Mouse (Mus musculus) embryonic facial prominence, embryonic 15.5 days (tissue): Measurements from ENCODE around the gene Slc12a8. TPM values are rescaled to one million over a fixed set of nuclear protein-coding genes. Genes with fewer than 3 reads are reported as not detected.

Experiments used
- ATAC-seq: fragments of 200-750 bp; cut with Nextera tagmentation; 2 replicates; pipeline ENCODE4 v1.8.0; 2017; ENCODE audit warnings: low read depth, moderate TSS enrichment; ENCODE audit not compliant: insufficient number of reproducible peaks, low FRiP score, low TSS enrichment
- H3K27ac ChIP-seq: fragments of 300-500 bp; sonication (generic); replicated peaks from 2 replicates; pipeline ENCODE4 v1.5.1; 2015; ENCODE audit warnings: mild to moderate bottlenecking, inconsistent platforms
- H3K27me3 ChIP-seq: fragments of 300-500 bp; sonication (generic); 2 replicates; pipeline ENCODE4 v1.6.1; 2015; ENCODE audit warnings: inconsistent platforms
- H3K36me3 ChIP-seq: fragments of 300-500 bp; sonication (generic); 2 replicates; pipeline ENCODE4 v1.6.1; 2015; ENCODE audit warnings: mild to moderate bottlenecking, inconsistent platforms
- H3K4me1 ChIP-seq: fragments of 300-500 bp; sonication (generic); 2 replicates; pipeline ENCODE4 v1.6.1; 2015; ENCODE audit warnings: inconsistent platforms
- H3K4me2 ChIP-seq: fragments of 300-500 bp; sonication (generic); replicated peaks from 2 replicates; pipeline ENCODE4 v1.6.1; 2015; ENCODE audit warnings: mild to moderate bottlenecking, inconsistent platforms
- H3K4me3 ChIP-seq: fragments of 300-500 bp; sonication (generic); replicated peaks from 2 replicates; pipeline ENCODE4 v1.5.1; 2015; ENCODE audit warnings: mild to moderate bottlenecking, inconsistent platforms
- H3K9ac ChIP-seq: fragments of 300-500 bp; sonication (generic); 2 replicates; pipeline ENCODE4 v1.6.1; 2015; ENCODE audit warnings: inconsistent platforms
- H3K9me3 ChIP-seq: fragments of 300-500 bp; sonication (generic); replicated peaks from 2 replicates; pipeline ENCODE4 v1.6.1; 2016; ENCODE audit warnings: inconsistent platforms
- WGBS: fragments of 180-500 bp; shearing (Covaris S2); methylation state at CpG from one replicate; pipeline ENCODE4 v1.1.7; 2015; 5-methylcytosine and 5-hydroxymethylcytosine counted together
- polyA plus RNA-seq: library from polyadenylated mRNA; unstranded; fragments of >200 nt; fragmentation: Nextera tagmentation; extraction: Ambion mirVana; gene quantifications from 2 replicates; pipeline ENCODE4 v1.2.1, GENCODE M21; 2015

Gene Slc12a8
- polyA plus RNA-seq, 1 experiment from 2014 or later = 0.91 TPM

- no peaks in the 10 kb centered on the region for H3K9me3 ChIP-seq
- no peak overlapping the region for H3K4me3 ChIP-seq
- H3K36me3 ChIP-seq = no peaks in the 10 kb centered on the region
- H3K4me1 ChIP-seq = peaks cover 40% of the 10 kb centered on the region
- H3K9ac ChIP-seq = no peak overlapping the region
- 10% methylated on average over 4 of the region's 4 CpGs for WGBS
- H3K27me3 ChIP-seq = no peaks in the 10 kb centered on the region
- H3K27ac ChIP-seq = peak overlapping the region; percentile 88
- no peak for ATAC-seq
- no peak overlapping the region for H3K4me2 ChIP-seq
Measured at GRCm38 (mm10) chr16:33585083-33585460, 67.9 kb downstream of the Slc12a8 start.

GRCm38 (mm10) chr16:33587283-33588127, 70.4 kb downstream of the Slc12a8 start:
- H3K4me2 ChIP-seq = no peak overlapping the region
- ATAC-seq = no peak
- H3K4me1 ChIP-seq = peaks cover 25% of the 10 kb centered on the region
- no peak overlapping the region for H3K4me3 ChIP-seq
- no peak overlapping the region; the same call in 1 of the 2 replicates for H3K27ac ChIP-seq
- no peaks in the 10 kb centered on the region for H3K36me3 ChIP-seq
- H3K9ac ChIP-seq = no peak overlapping the region
- 70% methylated on average over 16 of the region's 16 CpGs for WGBS
- H3K27me3 ChIP-seq = no peaks in the 10 kb centered on the region
- H3K9me3 ChIP-seq = no peaks in the 10 kb centered on the region

GRCm38 (mm10) chr16:33588845-33589244, 71.7 kb downstream of the Slc12a8 start:
- 69% methylated on average over 2 of the region's 2 CpGs for WGBS
- Histone ChIP-seq H3K9me3 (no peaks in the 10 kb centered on the region), H3K4me1 (peaks cover 29% of the 10 kb centered on the region), H3K9ac (no peak overlapping the region), H3K4me2 (no peak overlapping the region), H3K4me3 (no peak overlapping the region), H3K27ac (no peak overlapping the region), H3K36me3 (no peaks in the 10 kb centered on the region), H3K27me3 (no peaks in the 10 kb centered on the region)
- ATAC-seq = no peak

- H3K9me3 ChIP-seq = no peaks in the 10 kb centered on the region
- no peak for ATAC-seq
- no peaks in the 10 kb centered on the region for H3K36me3 ChIP-seq
- WGBS = 84% methylated on average over 3 of the region's 3 CpGs
- H3K27me3 ChIP-seq = no peaks in the 10 kb centered on the region
- H3K4me3 ChIP-seq = no peak overlapping the region
- no peak overlapping the region for H3K4me2 ChIP-seq
- peaks cover 22% of the 10 kb centered on the region for H3K4me1 ChIP-seq
- H3K9ac ChIP-seq = no peak overlapping the region
- no peak overlapping the region for H3K27ac ChIP-seq
Measured at GRCm38 (mm10) chr16:33590438-33590837, 73.3 kb downstream of the Slc12a8 start.

- Histone ChIP-seq H3K4me1 (peaks cover 18% of the 10 kb centered on the region), H3K9ac (no peak overlapping the region), H3K27me3 (no peaks in the 10 kb centered on the region), H3K27ac (no peak overlapping the region), H3K4me3 (no peak overlapping the region), H3K4me2 (no peak overlapping the region), H3K36me3 (no peaks in the 10 kb centered on the region), H3K9me3 (no peaks in the 10 kb centered on the region)
- ATAC-seq = no peak
- WGBS = 77% methylated on average over 10 of the region's 10 CpGs
Measured at GRCm38 (mm10) chr16:33591390-33592067, 74.4 kb downstream of the Slc12a8 start.

- Histone ChIP-seq H3K9me3 (no peaks in the 10 kb centered on the region), H3K27me3 (no peaks in the 10 kb centered on the region), H3K4me3 (no peak overlapping the region), H3K4me2 (no peak overlapping the region), H3K27ac (no peak overlapping the region), H3K4me1 (peaks cover 18% of the 10 kb centered on the region), H3K9ac (no peak overlapping the region), H3K36me3 (no peaks in the 10 kb centered on the region)
- WGBS = 83% methylated on average over 5 of the region's 5 CpGs
- no peak for ATAC-seq
Measured at GRCm38 (mm10) chr16:33592286-33592685, 75.2 kb downstream of the Slc12a8 start.

GRCm38 (mm10) chr16:33593467-33593866, 76.3 kb downstream of the Slc12a8 start:
- ATAC-seq = no peak
- no peak overlapping the region for H3K9ac ChIP-seq
- peak overlapping the region; percentile 14; the same call in 1 of the 2 replicates for H3K27ac ChIP-seq
- no peaks in the 10 kb centered on the region for H3K36me3 ChIP-seq
- WGBS = 76% methylated on average over 7 of the region's 7 CpGs
- H3K9me3 ChIP-seq = no peaks in the 10 kb centered on the region
- H3K4me2 ChIP-seq = no peak overlapping the region
- H3K27me3 ChIP-seq = no peaks in the 10 kb centered on the region
- H3K4me1 ChIP-seq = peaks cover 18% of the 10 kb centered on the region
- no peak overlapping the region for H3K4me3 ChIP-seq

- no peaks in the 10 kb centered on the region for H3K9me3 ChIP-seq
- no peaks in the 10 kb centered on the region for H3K36me3 ChIP-seq
- peaks cover 18% of the 10 kb centered on the region for H3K4me1 ChIP-seq
- H3K4me2 ChIP-seq = no peak overlapping the region
- H3K4me3 ChIP-seq = no peak overlapping the region
- 30% methylated on average over 7 of the region's 7 CpGs for WGBS
- no peaks in the 10 kb centered on the region for H3K27me3 ChIP-seq
- 0 out of 2 replicates have a peak overlapping the region, but pooled peaks have one; percentile 39 for H3K27ac ChIP-seq
- ATAC-seq = peak; percentile 81
- H3K9ac ChIP-seq = no peak overlapping the region
Measured at GRCm38 (mm10) chr16:33594037-33594771, 77.1 kb downstream of the Slc12a8 start.

GRCm38 (mm10) chr16:33595235-33595769, 78.2 kb downstream of the Slc12a8 start:
- no peak overlapping the region for H3K9ac ChIP-seq
- no peaks in the 10 kb centered on the region for H3K36me3 ChIP-seq
- H3K27me3 ChIP-seq = no peaks in the 10 kb centered on the region
- no peak overlapping the region for H3K27ac ChIP-seq
- no peak overlapping the region for H3K4me2 ChIP-seq
- peaks cover 18% of the 10 kb centered on the region for H3K4me1 ChIP-seq
- 85% methylated on average over 6 of the region's 6 CpGs for WGBS
- no peak for ATAC-seq
- H3K9me3 ChIP-seq = no peaks in the 10 kb centered on the region
- no peak overlapping the region for H3K4me3 ChIP-seq

GRCm38 (mm10) chr16:33596213-33596612, 79.1 kb downstream of the Slc12a8 start:
- no peak overlapping the region for H3K4me3 ChIP-seq
- H3K4me1 ChIP-seq = peaks cover 18% of the 10 kb centered on the region
- H3K9me3 ChIP-seq = no peaks in the 10 kb centered on the region
- no peak for ATAC-seq
- no peak overlapping the region for H3K27ac ChIP-seq
- H3K9ac ChIP-seq = no peak overlapping the region
- no peak overlapping the region for H3K4me2 ChIP-seq
- 91% methylated on average over 4 of the region's 4 CpGs for WGBS
- H3K27me3 ChIP-seq = no peaks in the 10 kb centered on the region
- H3K36me3 ChIP-seq = no peaks in the 10 kb centered on the region

- ATAC-seq = no peak
- Histone ChIP-seq H3K9me3 (no peaks in the 10 kb centered on the region), H3K4me1 (no peaks in the 10 kb centered on the region), H3K9ac (no peak overlapping the region), H3K27me3 (no peaks in the 10 kb centered on the region), H3K27ac (no peak overlapping the region), H3K4me3 (no peak overlapping the region), H3K4me2 (no peak overlapping the region), H3K36me3 (no peaks in the 10 kb centered on the region)
- WGBS = 22% methylated on average over 5 of the region's 5 CpGs
Measured at GRCm38 (mm10) chr16:33600216-33600615, 83.1 kb downstream of the Slc12a8 start.
